Mouse (Mus musculus) cerebellum, adult 2 months (tissue): ENCODE measurements at regions not wholly inside any gene's neighbourhood (a gene's known extent, or its start where the extent isn't known, plus 50 kb on each side); places are given as distances from the start of the nearest gene placed in this dataset.

Experiments
- CTCF ChIP-seq: fragments of 200-500 bp; IDR thresholded peaks from 2 replicates; pipeline ENCODE4 v1.5.1; 2011; ENCODE audit warnings: low read depth, mild to moderate bottlenecking, control low read depth, low read length, moderate library complexity, borderline replicate concordance; ENCODE audit not compliant: insufficient read depth
- POLR2A ChIP-seq: fragments of 200-500 bp; IDR thresholded peaks from 2 replicates; pipeline ENCODE4 v1.6.1; 2011; ENCODE audit warnings: low read length, control low read depth, borderline replicate concordance; ENCODE audit not compliant: insufficient read depth

DNA sequence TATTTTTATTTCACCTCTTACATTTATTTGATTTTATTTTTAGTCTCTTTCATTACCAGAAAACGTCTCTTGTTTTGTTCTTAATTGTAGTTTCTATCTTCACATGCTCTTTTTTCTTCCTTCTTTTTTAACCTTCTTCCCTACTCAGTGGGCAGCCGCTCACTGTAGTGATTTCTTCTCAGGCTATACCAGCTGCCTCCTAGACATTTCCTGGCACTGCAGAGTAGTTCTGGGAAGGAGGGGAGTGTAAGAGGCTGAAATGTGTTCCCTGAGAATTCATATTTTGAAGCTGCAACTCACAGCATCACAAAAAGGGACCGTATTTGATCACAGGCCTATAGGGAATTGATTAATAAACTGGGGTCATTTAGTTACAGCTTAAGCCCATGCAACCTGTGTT is 1720.5 kb upstream of the Impad1 start:
- no peak for TF ChIP-seq CTCF
- no peak for TF ChIP-seq POLR2A
